Mouse (Mus musculus) frontal cortex, postnatal 25 days (tissue): ENCODE measurements around the gene Ccin.
A peak's percentile ranks its signal among the peaks of the same experiment; 100 is the strongest.

Source experiments
- DNase-seq, 2 experiments: peaks; one replicate each; pipeline ENCODE4 v3.0.0; 2022; ENCODE audit warnings: low spot score in 2 of 2

The Ccin gene

DNA sequence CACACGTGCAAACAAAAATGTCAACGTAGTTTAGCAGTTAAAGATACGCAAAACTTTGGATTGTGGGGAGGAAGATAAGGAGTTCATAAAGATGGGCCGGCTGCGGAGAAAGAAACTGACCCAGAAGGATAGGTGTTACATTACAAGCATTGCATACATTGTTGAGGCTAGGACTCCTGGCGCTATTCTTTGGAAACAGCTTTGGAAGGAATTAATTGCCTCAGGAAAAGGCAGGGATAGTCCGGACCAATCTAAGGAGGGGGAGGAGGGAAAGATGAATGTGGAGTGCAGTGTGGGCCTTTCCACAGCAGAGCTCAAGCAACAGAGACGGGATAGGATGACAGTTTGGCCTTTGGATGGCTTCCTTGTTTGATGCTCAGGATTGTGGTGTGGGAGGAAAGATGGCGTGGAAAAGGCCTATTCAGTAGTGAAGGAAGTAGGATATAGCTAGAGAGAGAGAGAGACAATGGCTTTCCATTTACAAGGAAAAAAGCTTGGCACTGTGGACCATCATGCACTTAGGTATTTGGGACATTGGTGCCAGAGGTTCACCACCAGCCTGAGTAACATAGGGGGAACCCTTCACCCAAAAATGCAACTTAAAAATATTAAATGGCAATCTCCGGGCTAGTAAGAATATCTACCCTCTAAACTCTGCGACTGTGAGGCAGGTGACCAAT is 30.2 kb downstream of the Ccin start:
- DNase-seq, result no peak

DNA sequence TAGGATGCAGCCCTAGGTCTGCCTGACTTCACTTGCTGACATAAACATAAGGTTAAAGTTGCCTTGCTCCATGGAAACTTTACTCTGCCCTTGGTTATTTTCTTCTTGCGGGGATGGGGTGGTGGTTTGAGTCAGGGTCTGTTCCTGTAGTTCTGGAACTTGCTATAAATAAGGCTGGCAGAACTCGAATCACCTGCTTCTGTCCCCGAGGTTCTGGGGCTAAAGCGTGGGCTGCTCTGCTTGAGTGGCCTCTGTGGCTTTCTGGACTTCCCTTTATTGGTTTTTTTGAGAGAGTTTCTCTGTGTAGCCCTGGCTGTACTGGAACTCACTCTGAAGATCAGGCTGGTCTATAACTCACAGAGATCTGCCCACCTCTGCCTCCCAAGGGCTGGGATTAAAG is 32.8 kb downstream of the Ccin start:
- no peak for DNase-seq

DNA sequence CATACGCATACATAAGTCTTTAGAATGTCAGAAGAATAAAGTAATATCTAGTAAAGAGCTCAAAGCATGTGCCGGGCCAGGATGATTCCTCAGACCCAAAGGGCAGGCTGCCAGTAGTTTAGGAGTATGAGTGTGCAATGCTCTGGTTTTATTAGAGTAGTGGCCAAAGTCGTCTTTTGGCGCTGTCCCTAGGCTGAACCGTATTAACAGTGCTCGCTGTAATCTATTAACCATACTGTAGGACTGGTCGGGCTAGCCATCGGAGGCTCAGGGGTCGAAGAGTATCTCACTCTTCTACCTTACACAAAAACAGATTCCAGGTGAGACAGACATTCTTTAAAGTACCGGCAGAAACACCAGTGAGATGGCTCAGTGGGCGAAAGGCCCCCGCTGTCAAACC is 33.5 kb downstream of the Ccin start:
- DNase-seq, result no peak

- DNase-seq, result peak in 1 of 2 experiments; percentile 1
Measured at GRCm38 (mm10) chr4:44022323-44022722, 39.0 kb downstream of the Ccin start.

DNA sequence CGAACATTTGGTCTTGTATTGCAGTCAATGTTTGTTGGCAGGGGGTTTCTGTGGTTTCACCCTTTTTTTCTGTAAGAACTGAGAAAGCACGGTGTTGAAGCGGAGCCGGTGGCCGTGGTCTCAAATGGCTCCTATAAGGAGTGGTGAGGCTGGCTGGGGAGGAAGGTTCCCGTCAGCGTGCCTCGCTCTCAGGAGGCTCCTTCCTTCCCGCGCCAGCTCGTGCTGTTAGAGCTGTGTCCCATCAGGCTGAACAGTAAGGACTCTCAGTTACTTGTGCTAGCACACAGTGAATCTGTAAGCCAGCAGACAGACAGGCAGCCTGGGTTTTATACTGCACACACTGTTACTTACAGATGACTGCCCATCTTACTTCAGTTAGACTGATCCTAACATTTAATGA is 39.5 kb downstream of the Ccin start:
- peak in 1 of 2 experiments; percentile 1 for DNase-seq

- DNase-seq, result no peak
Measured at GRCm38 (mm10) chr4:44023681-44024080, 40.4 kb downstream of the Ccin start.

- DNase-seq, result peak in 1 of 2 experiments; percentile 1
Measured at GRCm38 (mm10) chr4:44024241-44024640, 41.0 kb downstream of the Ccin start.

GRCm38 (mm10) chr4:44025570-44025969 is 42.3 kb downstream of the Ccin start:
- no peak for DNase-seq

DNA sequence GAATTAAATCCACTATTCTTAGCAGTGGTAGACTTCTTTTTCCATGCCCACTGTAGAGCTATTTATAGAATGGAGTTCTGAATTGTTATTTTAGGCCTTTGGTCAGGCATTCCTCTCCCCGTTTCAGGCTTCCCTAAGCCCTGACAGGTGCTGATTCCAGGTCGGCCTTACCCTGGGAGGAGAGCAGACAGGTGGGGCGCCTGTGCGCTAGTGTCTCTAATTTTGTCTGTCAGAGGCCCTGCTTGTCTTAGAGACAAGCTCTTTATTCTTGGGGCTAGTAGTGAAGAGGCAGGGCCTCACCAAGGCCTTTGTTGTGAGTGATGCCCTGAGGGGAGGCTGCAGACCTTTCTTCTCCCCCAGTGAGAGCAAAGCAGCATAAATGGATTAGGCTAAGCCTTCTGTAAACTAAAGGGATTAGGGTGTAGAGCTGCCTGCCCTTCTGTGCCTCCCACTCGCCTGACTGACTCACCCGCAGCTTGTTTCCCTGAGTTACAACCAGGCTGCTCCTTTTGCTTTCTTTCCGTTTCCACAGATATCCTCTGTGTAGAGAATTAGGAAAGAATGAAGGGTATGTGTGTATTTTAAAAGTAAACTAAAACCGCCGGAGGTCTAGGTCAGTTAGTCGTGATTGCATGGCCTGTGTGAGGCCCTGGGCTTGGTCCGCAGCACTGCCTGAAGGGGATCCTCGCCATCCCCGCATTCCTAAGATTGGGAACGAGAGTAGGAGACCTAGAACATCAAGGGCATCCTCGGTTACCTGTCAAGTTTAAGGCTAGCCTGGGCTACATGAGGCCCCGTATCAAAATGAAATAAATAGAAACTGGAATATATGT is 45.2 kb downstream of the Ccin start:
- peak in 1 of 2 experiments; percentile 36 for DNase-seq

DNA sequence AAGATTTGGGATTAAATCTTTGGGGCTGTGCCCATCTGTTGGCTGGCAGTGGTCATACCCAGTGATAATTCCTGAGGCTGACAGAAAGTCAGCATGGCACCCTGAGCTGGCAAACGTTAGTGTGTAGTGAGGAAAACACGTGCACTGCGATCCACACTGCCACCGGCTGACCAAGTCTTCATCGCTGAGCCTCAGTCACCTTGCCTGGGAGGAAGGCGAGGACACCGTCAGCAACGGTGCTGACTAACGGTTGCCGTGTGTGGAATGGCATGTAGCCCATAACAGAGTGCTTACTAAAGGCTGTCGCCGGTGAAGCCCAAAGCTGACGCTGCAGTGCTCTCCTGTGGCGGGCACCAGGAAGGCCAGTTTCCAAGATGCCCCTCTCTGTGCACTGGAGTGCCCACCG is 46.4 kb downstream of the Ccin start:
- DNase-seq, result no peak

- DNase-seq, result no peak
Measured at GRCm38 (mm10) chr4:44031521-44031920, 48.2 kb downstream of the Ccin start.
